Mouse (Mus musculus): ENCODE data around the gene Ces2e. TPM values are rescaled to one million over a fixed set of nuclear protein-coding genes. Genes with fewer than 3 reads are reported as not detected.

Ces2e gene
- polyA plus RNA-seq, 1 experiment: 3.3 TPM

DNA sequence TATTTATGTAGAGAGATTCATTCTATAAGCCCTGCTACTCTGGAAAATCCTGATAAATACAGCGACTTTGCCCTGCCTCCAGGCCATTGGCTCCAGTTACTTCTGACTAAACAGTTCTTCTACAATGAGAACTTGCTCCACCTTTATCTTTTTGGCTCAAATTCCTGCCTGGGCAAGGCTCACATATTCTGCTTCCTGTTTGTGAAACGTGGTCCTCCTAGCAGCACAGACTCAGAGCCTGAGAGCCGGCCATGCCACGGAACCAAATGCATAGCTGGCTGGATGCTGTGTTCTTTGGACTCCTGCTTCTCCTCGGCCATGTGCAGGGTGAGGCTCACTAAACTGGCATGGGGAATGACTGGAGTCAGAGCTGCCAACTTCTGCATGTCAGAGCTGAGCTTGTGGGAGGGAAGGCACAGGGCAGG, 35.5 kb downstream of the Ces2e start, which contains the start of gene Ces2g:
Gene Ces2g (plus strand): TSS at position 182 of the 425 bp plus-strand sequence.
- TF ChIP-seq POLR2A (IDR thresholded peaks at IDR 0.05; ENCODE audit: borderline replicate concordance, extremely low read depth, low read depth, low read length): no peak
- no peak for TF ChIP-seq CTCF (IDR thresholded peaks at IDR 0.05; ENCODE audit: insufficient read depth, low read length)
- H3K4me3 ChIP-seq (replicated peaks; ENCODE audit: extremely low read depth, low read depth, low read length): peak within 1 kb of the TSS; percentile 10
- DNase-seq: peak; percentile 19
- WGBS: 27% methylated on average over 5 of the region's 5 CpGs
- no peaks in the 10 kb centered on the region for H3K4me1 ChIP-seq (ENCODE audit: control insufficient read depth, insufficient read depth, low read length)

DNA sequence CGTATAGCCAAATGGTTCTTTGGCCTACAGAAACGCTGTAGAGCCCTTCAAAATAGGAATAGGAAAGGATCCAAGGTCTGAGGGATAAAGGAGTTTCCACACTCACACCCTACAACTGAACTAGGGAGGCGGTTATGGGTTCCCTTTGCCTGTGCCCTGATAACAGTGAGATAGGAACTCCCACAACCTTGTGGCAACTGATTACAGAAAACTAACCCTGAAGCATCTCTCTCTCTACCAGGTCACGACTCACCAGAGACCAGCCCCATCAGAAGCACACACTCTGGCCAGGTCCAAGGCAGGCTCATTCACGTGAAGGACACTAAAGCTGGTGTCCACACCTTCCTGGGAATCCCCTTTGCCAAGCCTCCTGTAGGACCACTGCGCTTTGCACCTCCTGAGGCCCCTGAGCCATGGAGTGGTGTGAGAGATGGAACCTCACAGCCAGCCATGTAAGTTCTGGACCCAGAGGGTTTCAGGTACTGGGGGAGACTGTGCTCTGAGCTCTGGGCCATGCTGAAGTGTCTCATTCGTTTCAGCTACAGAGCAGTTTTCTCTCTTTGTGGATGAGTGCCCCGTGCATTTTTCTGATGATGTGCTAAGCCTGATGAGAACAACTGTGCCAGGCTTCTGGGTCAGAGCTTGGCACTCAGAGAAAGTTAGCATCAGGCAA, 36.3 kb downstream of the Ces2e start:
- Histone ChIP-seq H3K4me1 (ENCODE audit: control insufficient read depth, insufficient read depth, low read length) (no peaks in the 10 kb centered on the region), H3K4me3 (replicated peaks; ENCODE audit: extremely low read depth, low read depth, low read length) (no peak overlapping the region)
- WGBS: 65% methylated on average over 8 of the region's 8 CpGs
- TF ChIP-seq POLR2A (IDR thresholded peaks at IDR 0.05; ENCODE audit: borderline replicate concordance, extremely low read depth, low read depth, low read length): no peak
- no peak for TF ChIP-seq CTCF (IDR thresholded peaks at IDR 0.05; ENCODE audit: insufficient read depth, low read length)
- DNase-seq: no peak

DNA sequence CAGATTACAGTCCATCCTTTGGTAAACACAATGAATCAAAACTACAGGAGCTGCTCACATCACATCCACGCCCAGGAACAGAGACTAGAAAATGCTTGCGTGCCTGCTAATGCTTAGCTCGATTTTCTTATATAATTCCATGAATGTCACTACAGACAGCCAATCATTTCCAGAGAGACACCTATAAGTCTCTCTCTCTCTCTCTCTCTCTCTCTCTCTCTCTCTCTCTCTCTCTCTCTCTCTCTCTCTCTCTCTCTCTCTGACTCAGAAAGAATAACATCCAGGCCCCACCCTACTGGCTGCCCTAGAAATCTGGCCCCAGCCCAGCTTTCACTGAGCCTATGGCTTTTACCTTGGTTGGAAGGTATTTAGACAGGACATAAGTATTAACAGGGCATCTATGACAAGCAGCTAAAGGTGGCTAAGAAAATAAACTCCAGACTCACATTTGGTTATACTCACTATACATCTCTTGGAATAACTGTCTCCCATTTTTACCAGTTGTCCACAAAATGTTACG, 37.4 kb downstream of the Ces2e start:
- no peak for TF ChIP-seq POLR2A (IDR thresholded peaks at IDR 0.05; ENCODE audit: borderline replicate concordance, extremely low read depth, low read depth, low read length)
- TF ChIP-seq CTCF (IDR thresholded peaks at IDR 0.05; ENCODE audit: insufficient read depth, low read length): no peak
- H3K4me3 ChIP-seq (replicated peaks; ENCODE audit: extremely low read depth, low read depth, low read length): no peak overlapping the region
- no peak for DNase-seq
- no peaks in the 10 kb centered on the region for H3K4me1 ChIP-seq (ENCODE audit: control insufficient read depth, insufficient read depth, low read length)
- 73% methylated on average over 4 of the region's 4 CpGs for WGBS

DNA sequence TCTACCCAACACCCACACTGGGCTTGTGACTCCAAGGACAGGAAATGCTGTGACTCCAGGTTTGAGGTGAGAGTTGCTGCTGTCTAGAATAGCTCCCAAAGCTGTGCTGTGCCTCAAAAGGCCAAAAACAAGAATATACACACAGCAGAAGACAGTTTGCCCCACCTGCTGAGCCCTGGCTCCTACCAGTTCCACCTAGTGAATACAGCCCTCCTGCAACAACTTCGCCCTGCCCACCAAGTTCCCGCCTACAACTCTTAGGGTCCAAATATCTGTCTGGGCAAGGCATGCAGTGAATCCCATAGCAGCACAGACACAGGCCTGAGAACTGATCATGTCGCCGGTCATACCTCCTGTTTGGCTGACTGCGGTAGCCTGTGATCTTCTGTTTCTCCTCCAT, 58.1 kb downstream of the Ces2e start:
- TF ChIP-seq POLR2A (IDR thresholded peaks at IDR 0.05; ENCODE audit: borderline replicate concordance, extremely low read depth, low read depth, low read length): no peak
- no peak for TF ChIP-seq CTCF (IDR thresholded peaks at IDR 0.05; ENCODE audit: insufficient read depth, low read length)
- DNase-seq: no peak
- no peak overlapping the region for H3K4me3 ChIP-seq (replicated peaks; ENCODE audit: extremely low read depth, low read depth, low read length)
- WGBS: 86% methylated on average over 5 of the region's 5 CpGs
- H3K4me1 ChIP-seq (ENCODE audit: control insufficient read depth, insufficient read depth, low read length): no peaks in the 10 kb centered on the region

Other genes starting within 250 kb of the Ces2e start
- gene Ces2a, start 192.3 kb upstream of the Ces2e start, polyA plus RNA-seq (2012; rRNA removed): 0.14 and 0.55 TPM in 2 replicates
- 1.9 and 2.0 TPM in 2 replicates for gene Ces2b, start 94.7 kb upstream of the Ces2e start, polyA plus RNA-seq (2012; rRNA removed)
- 0.30 and 1.2 TPM in 2 replicates for gene Ces2c, start 79.2 kb upstream of the Ces2e start, polyA plus RNA-seq (2012; rRNA removed)
- gene Ces2f, start 21.1 kb downstream of the Ces2e start, polyA plus RNA-seq (2012; rRNA removed): 5.1 TPM in 1 of 2 replicates, not detected in the other
- gene Ces2g, start 35.5 kb downstream of the Ces2e start, polyA plus RNA-seq (2012; rRNA removed): 13.9 and 23.2 TPM in 2 replicates
- gene Ces2h, start 74.6 kb downstream of the Ces2e start, polyA plus RNA-seq (2012; rRNA removed): not detected in 2 replicates
- gene Ces3a, start 122.3 kb downstream of the Ces2e start, polyA plus RNA-seq (2012; rRNA removed): 0.18 and 0.69 TPM in 2 replicates
- gene Ces3b, start 157.5 kb downstream of the Ces2e start, polyA plus RNA-seq (2012; rRNA removed): 0.17 and 0.24 TPM in 2 replicates
- not detected in 2 replicates for gene Ces4a, start 205.5 kb downstream of the Ces2e start, polyA plus RNA-seq (2012; rRNA removed)
- gene Cbfb, start 244.4 kb downstream of the Ces2e start, polyA plus RNA-seq (2012; rRNA removed): 9.6 and 10.9 TPM in 2 replicates

Data from lung, adult 2 months (tissue).